Mouse (Mus musculus) limb, embryonic 12.5 days (tissue): Measurements from ENCODE around the gene Grap2. TPM values are rescaled to one million over a fixed set of nuclear protein-coding genes. Genes with fewer than 3 reads are reported as not detected.

Source experiments
- ATAC-seq: fragments of 200-750 bp; cut with Nextera tagmentation; 2 replicates; pipeline ENCODE4 v1.8.0; 2017; ENCODE audit warnings: low read depth, moderate TSS enrichment; ENCODE audit not compliant: insufficient number of reproducible peaks, insufficient read depth, low FRiP score, low TSS enrichment
- H3K27ac ChIP-seq: fragments of 300-500 bp; sonication (generic); 2 replicates; pipeline ENCODE4 v1.5.1; 2016; ENCODE audit warnings: mild to moderate bottlenecking, moderate library complexity
- H3K27me3 ChIP-seq: fragments of 300-500 bp; sonication (generic); 2 replicates; pipeline ENCODE4 v1.6.1; 2016; ENCODE audit warnings: mild to moderate bottlenecking, moderate library complexity
- H3K36me3 ChIP-seq: fragments of 300-500 bp; sonication (generic); 2 replicates; pipeline ENCODE4 v1.6.1; 2016; ENCODE audit warnings: mild to moderate bottlenecking, moderate library complexity
- H3K4me1 ChIP-seq: fragments of 300-500 bp; sonication (generic); replicated peaks from 2 replicates; pipeline ENCODE4 v1.6.1; 2016
- H3K4me2 ChIP-seq: fragments of 300-500 bp; sonication (generic); 2 replicates; pipeline ENCODE4 v1.6.1; 2016; ENCODE audit warnings: mild to moderate bottlenecking, moderate library complexity
- H3K4me3 ChIP-seq: fragments of 300-500 bp; sonication (generic); replicated peaks from 2 replicates; pipeline ENCODE4 v1.5.1; 2016; ENCODE audit warnings: mild to moderate bottlenecking
- H3K9ac ChIP-seq: fragments of 300-500 bp; sonication (generic); replicated peaks from 2 replicates; pipeline ENCODE4 v1.6.1; 2016; ENCODE audit warnings: mild to moderate bottlenecking, moderate library complexity
- H3K9me3 ChIP-seq: fragments of 300-500 bp; sonication (generic); 2 replicates; pipeline ENCODE4 v1.6.1; 2016; ENCODE audit warnings: mild to moderate bottlenecking, moderate library complexity
- WGBS: fragments of 180-500 bp; shearing (Covaris S2); methylation state at CpG from one replicate; pipeline ENCODE4 v1.1.7; 2016; 5-methylcytosine and 5-hydroxymethylcytosine counted together
- polyA plus RNA-seq: library from polyadenylated mRNA; unstranded; fragments of >200 nt; fragmentation: Nextera tagmentation; extraction: Ambion mirVana; gene quantifications from 2 replicates; pipeline ENCODE4 v1.2.1, GENCODE M21; 2016

Grap2 gene
- polyA plus RNA-seq, 1 experiment from 2014 or later: 2.9 TPM

DNA sequence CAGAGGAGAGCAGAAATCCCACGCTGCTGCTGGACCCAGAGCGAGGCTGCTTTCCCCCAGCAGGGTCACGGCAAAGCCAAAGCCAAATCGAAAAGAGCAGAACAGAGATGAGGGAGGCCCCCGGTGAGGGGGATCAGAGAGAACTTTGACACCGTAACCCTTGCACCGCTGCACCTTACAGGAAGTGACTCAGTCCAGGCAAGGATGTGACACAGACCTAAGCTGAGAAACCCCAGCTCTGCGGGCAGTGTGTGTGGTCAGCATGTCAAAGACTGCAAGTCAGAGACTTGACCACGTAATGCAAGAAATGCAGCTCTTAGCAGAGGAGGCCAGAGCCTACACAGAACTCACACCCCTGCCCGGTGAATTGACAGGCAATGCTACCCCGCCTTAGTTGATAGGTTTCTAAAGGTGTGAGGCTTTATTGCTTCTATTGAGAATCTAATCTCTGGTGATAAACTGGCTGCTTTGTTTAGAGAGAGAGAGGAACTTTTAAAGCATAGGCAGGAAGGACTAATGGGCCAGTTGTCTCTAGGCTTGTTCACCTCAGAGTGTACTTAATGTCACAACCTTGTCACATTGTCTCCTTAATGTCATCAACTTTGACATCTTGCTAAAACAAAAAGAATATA lies 66.8 kb downstream of the Grap2 start:
- H3K4me2 ChIP-seq: no peak overlapping the region
- H3K4me3 ChIP-seq: no peak overlapping the region
- H3K36me3 ChIP-seq: no peaks in the 10 kb centered on the region
- no peak for ATAC-seq
- no peaks in the 10 kb centered on the region for H3K4me1 ChIP-seq
- H3K27me3 ChIP-seq: no peaks in the 10 kb centered on the region; the same call in 1 of the 2 replicates
- no peak overlapping the region for H3K27ac ChIP-seq
- no peak overlapping the region for H3K9ac ChIP-seq
- 37% methylated on average over 11 of the region's 11 CpGs for WGBS
- no peaks in the 10 kb centered on the region for H3K9me3 ChIP-seq

DNA sequence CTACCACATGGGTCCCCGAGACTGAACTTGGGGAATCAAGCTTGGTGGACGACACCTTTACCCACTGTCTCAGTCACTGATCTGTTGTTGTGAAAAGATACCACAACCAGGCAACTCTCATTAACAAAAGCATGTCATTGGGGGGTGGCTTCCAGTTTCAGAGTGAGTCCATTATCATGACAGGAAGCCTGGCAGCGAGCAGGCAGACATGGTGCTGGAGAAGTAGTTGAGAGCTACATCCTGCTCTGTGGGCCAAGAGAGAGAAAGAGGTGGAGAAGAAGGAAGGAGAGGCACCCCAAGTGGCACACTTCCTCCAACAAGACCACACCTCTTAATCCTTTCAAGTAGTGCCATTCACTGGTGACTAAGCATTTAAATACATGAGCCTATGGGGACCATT lies 67.5 kb downstream of the Grap2 start:
- Histone ChIP-seq H3K27me3 (no peaks in the 10 kb centered on the region; the same call in 1 of the 2 replicates), H3K4me3 (no peak overlapping the region), H3K27ac (no peak overlapping the region), H3K4me2 (no peak overlapping the region), H3K4me1 (no peaks in the 10 kb centered on the region), H3K9ac (no peak overlapping the region), H3K9me3 (no peaks in the 10 kb centered on the region), H3K36me3 (no peaks in the 10 kb centered on the region)
- no peak for ATAC-seq
- WGBS: 67% methylated on average over 3 of the region's 3 CpGs

DNA sequence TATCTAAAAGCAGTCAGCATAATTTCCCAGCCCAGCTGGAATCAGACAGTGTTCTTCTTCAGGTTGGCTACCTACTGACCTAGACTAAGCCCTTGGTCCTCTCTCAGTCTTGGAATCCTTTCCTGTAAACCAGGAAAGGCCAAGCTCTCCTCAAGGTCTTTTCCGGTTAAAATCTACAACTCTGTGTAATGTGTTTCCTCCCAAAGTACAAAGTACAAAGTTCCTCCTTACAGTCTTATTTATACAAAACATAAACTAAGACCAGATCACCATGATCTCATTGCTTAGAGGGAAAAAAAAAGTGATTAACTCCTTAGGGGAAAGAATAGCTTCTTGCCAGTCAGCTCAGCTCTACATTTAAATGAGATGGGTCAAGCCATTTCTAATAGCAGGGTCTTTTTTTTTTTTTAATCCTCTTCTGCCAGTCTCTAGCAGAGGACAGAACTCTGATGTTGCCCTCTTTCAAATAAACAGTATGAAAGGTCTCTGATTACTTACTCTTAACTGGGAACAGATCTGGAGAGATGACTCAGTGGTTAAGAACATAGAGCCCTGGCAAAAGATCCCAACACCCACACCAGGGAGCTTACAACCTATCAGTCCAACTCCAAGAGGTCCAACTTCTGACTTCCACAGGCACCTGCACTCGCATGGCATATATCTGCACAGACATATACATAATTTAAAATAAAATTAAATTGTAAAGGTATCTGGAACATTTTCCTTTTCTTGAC lies 69.5 kb downstream of the Grap2 start:
- H3K36me3 ChIP-seq: no peaks in the 10 kb centered on the region
- WGBS: 85% methylated on average over 2 of the region's 2 CpGs
- no peak for ATAC-seq
- H3K4me3 ChIP-seq: no peak overlapping the region
- H3K27ac ChIP-seq: no peak overlapping the region
- no peak overlapping the region for H3K4me2 ChIP-seq
- no peak overlapping the region for H3K9ac ChIP-seq
- no peaks in the 10 kb centered on the region for H3K9me3 ChIP-seq
- H3K4me1 ChIP-seq: no peaks in the 10 kb centered on the region
- no peaks in the 10 kb centered on the region; the same call in 1 of the 2 replicates for H3K27me3 ChIP-seq

DNA sequence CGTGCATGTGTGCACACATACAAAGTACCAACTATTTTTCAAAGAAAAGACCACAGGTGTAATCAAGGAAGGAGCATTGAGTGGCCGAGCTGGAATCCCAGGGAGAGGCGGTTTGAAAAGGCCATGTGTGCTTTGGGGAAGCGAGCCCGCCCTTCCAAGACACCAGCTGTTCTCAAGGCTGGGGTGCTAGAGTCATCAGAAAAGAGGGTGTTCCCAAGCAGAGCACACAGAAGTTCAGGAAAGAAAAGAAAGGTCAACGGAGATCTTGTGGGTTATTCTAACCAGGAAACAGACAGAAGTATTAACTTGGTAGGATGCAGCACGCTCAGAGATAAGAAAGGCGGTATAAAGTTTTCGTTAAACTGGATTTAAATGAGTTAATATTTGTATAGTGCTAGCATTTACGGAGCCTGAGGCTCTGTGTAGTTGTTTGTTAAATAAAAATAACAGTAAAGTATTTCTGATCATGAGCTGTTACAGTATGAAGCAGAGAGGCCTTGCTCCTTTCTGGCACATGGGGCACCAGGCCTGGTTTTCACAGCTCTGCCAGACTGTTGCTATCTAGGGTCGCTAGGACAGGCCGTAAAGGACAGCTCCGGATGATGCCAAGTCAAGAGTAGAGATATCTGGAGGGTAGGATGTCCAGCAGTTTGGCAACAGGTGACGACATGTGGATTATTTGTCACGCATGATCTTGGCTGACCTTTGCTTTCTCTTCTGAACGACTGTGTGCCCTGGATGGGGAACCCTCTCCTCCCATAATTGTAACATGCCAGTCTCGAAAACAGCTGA lies 72.8 kb downstream of the Grap2 start:
- 79% methylated on average over 17 of the region's 17 CpGs for WGBS
- H3K9ac ChIP-seq: no peak overlapping the region
- no peak for ATAC-seq
- H3K4me3 ChIP-seq: no peak overlapping the region
- H3K27me3 ChIP-seq: no peaks in the 10 kb centered on the region
- no peaks in the 10 kb centered on the region for H3K36me3 ChIP-seq
- no peak overlapping the region for H3K4me2 ChIP-seq
- H3K27ac ChIP-seq: no peak overlapping the region
- no peaks in the 10 kb centered on the region for H3K9me3 ChIP-seq
- H3K4me1 ChIP-seq: no peaks in the 10 kb centered on the region

DNA sequence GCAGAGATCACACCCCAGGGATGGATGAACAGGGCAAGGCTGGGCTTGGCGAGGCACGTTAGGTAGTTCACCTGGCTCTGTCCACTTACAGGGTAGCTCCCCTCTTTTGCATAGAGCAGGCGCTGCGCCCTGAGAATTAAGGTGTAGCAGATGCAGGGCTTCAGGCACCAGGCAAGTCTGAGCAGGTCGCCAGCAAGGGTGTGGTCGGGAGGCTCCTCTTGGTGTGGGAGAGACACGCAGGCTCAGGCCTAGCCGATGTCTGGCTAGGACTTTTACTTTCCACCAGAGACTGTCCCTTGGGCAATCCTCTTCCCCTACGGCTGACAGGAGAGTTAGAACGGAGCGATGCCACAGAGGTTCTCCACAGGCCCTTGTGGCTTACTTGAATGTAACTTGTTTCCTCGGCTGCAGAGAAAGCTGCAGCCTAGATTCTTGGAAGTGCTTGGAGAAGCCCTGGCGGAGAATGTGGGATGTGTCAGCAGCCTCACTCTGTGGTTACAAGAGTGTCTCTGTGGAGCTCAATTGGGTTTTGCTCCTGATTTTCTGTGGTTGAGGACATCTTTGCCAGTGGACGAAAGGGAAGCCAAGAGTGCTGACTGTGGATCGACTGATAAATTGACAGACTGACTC lies 76.7 kb downstream of the Grap2 start:
- H3K4me2 ChIP-seq: no peak overlapping the region
- WGBS: 70% methylated on average over 15 of the region's 15 CpGs
- H3K27me3 ChIP-seq: no peaks in the 10 kb centered on the region
- H3K4me3 ChIP-seq: no peak overlapping the region
- H3K27ac ChIP-seq: no peak overlapping the region
- no peaks in the 10 kb centered on the region for H3K36me3 ChIP-seq
- no peaks in the 10 kb centered on the region for H3K9me3 ChIP-seq
- no peak overlapping the region for H3K9ac ChIP-seq
- H3K4me1 ChIP-seq: no peaks in the 10 kb centered on the region
- no peak for ATAC-seq

DNA sequence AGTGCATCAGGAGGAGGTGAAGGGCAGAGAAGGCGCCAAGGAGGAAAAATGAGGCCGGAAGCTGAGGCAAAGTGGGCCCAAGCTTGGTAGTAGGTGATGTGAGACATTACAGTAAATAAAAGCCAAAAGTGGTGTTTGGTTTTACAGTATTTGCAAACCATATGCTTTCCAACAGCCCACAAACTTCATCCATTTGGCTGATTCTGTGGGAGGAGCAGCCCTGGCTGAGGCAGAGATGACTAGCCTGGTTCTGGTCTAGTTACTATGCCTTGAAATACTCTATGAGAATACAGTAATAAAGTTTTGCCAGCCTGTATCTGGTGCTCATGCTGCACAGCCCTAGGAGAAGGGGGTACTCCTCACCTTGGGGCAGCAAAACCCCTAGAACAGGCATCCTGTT lies 78.0 kb downstream of the Grap2 start:
- WGBS: 76% methylated on average over 2 of the region's 2 CpGs

DNA sequence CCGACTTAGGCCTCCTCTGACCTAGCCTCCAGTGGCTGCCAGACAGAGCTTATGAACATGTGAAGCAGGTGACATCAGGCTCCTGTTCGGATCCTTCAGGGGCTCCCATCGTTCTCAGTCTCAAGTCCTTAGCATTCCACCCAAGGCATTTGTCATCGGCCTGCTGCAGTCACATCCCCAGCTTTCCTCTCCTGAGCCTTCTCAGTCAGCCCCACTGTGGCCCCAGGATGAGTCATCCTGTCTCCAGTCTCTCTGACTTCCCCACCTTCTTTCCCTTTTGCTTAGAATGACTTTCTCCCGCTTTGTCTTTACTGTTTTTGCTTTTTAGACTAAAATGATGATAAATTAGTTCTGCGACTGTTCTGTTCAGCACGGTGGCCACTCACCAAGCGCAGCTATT lies 81.5 kb downstream of the Grap2 start:
- Histone ChIP-seq H3K27ac (no peak overlapping the region), H3K36me3 (no peaks in the 10 kb centered on the region), H3K9ac (no peak overlapping the region), H3K27me3 (peaks cover 3% of the 10 kb centered on the region; the same call in 1 of the 2 replicates), H3K9me3 (no peaks in the 10 kb centered on the region), H3K4me3 (no peak overlapping the region), H3K4me2 (no peak overlapping the region), H3K4me1 (no peaks in the 10 kb centered on the region)
- WGBS: 75% methylated on average over 8 of the region's 8 CpGs
- ATAC-seq: no peak

More for the DNA sequence above, 78.0 kb downstream of the Grap2 start:
- ATAC-seq: no peak
- no peak overlapping the region for H3K27ac ChIP-seq
- H3K9me3 ChIP-seq: no peaks in the 10 kb centered on the region
- no peaks in the 10 kb centered on the region for H3K4me1 ChIP-seq
- H3K4me3 ChIP-seq: no peak overlapping the region
- H3K36me3 ChIP-seq: no peaks in the 10 kb centered on the region
- no peak overlapping the region for H3K9ac ChIP-seq
- H3K4me2 ChIP-seq: no peak overlapping the region
- H3K27me3 ChIP-seq: no peaks in the 10 kb centered on the region

DNA sequence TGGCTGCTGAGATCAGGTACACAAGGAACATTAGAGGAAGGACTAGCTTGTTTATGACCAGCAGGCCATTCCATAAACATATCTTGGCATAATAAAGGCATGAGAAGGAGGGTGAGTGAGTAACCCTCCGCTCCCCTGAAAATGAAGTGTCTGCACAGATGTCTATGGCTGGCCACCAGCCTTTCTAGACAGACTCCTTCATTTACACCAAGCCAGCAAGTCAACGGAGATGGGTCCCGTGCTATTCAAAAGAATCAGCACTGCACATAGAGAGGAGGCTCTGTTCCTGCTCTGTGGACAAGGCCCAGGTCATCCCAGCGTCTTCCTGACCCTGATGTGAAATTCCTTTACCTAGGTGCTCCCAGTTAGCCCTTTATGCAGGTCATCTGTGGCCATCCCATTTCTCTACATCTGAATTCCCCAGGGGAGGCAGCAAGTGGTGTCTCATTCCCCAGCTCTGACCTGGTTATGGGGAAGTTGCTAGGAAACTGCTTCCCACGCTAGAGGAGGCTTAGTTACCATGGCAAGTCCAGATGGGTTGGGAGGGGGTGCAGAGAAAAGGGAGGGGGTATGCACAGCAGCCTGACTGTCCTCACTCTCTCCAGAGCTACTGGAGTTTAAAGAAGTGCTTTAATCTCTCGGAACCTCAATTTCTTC lies 86.5 kb downstream of the Grap2 start:
- ATAC-seq: no peak
- Histone ChIP-seq H3K4me2 (no peak overlapping the region), H3K4me1 (no peaks in the 10 kb centered on the region; the same call in 1 of the 2 replicates), H3K27ac (no peak overlapping the region), H3K36me3 (no peaks in the 10 kb centered on the region), H3K27me3 (peaks cover 7% of the 10 kb centered on the region; the same call in 1 of the 2 replicates), H3K4me3 (no peak overlapping the region), H3K9me3 (no peaks in the 10 kb centered on the region), H3K9ac (no peak overlapping the region)
- WGBS: 69% methylated on average over 6 of the region's 6 CpGs

DNA sequence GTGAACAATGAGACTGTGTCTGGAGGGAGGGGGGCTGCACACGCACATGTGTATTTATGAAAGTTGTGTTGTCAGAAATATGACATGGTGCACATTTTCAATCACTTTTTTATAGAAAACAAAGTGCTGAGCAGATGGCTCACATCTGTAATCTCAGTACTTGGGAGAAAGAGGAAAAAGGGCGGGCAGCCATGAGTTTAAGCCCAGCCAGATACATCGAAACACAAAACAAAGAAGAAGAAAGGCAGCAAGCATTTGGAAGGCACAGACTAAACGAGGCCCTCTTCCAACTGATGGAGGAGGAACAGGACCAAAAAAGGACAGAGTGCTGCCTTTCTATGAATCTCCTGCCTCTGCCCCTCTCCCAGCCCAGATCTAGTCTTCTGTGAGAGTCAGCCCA lies 88.6 kb downstream of the Grap2 start:
- H3K9ac ChIP-seq: no peak overlapping the region
- 60% methylated on average over 4 of the region's 4 CpGs for whole genome bisulfite sequencing
- no peak overlapping the region for H3K4me3 ChIP-seq
- peaks cover 7% of the 10 kb centered on the region; the same call in 1 of the 2 replicates for H3K27me3 ChIP-seq
- H3K9me3 ChIP-seq: no peaks in the 10 kb centered on the region
- ATAC-seq: no peak
- no peaks in the 10 kb centered on the region for H3K36me3 ChIP-seq
- no peak overlapping the region; the same call in 1 of the 2 replicates for H3K27ac ChIP-seq
- no peaks in the 10 kb centered on the region; the same call in 1 of the 2 replicates for H3K4me1 ChIP-seq
- no peak overlapping the region for H3K4me2 ChIP-seq

DNA sequence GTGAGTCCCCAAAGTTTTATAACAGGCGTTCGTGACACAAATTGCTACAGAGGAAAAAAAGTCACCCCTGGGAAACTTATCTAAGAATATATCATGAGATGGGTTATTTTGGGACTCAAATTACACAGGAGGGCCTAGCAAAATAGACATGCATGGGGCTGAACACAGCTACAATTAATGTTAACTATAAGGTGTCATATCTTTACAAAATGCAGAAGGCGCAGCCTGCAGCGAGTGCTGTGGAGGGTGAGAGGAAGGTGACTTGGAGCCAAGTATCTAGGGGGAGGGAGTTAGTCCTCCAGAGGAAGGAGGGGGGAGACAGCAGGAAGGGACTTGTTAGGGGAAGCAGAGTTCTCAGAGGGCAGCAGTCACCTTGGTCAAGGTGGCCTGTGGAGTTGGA lies 92.0 kb downstream of the Grap2 start:
- ATAC-seq: no peak
- Histone ChIP-seq H3K4me1 (no peaks in the 10 kb centered on the region), H3K4me3 (no peak overlapping the region), H3K27ac (no peak overlapping the region), H3K9me3 (peaks cover 6% of the 10 kb centered on the region; the same call in 1 of the 2 replicates), H3K27me3 (peaks cover 3% of the 10 kb centered on the region; the same call in 1 of the 2 replicates), H3K4me2 (no peak overlapping the region), H3K36me3 (no peaks in the 10 kb centered on the region), H3K9ac (no peak overlapping the region)
- 67% methylated on average over 4 of the region's 4 CpGs for WGBS
